In genomic region chr1:97662324-97662723, GRCm38 (mm10) we compare ENCODE assay signal across 8 mouse cellular contexts. TPM values are rescaled to one million over a fixed set of nuclear protein-coding genes. Genes with fewer than 3 reads are reported as not detected.
DNase-seq lines count a peak whose midpoint lies in the region; ATAC-seq and TF ChIP-seq lines count a peak whose summit lies in the region.

No protein-coding gene starts in this region.

- no peak for TF ChIP-seq POLR2A in olfactory bulb, adult 2 months (IDR thresholded peaks at IDR 0.05; ENCODE audit: insufficient read depth, low read depth, low read length)

- H3K4me1 ChIP-seq in erythroblast, embryonic 14.5 days (ENCODE audit: control insufficient read depth) = peaks cover 27% of the 10 kb centered on the region
- no peaks in the 10 kb centered on the region for H3K4me1 ChIP-seq in ES-E14 (ENCODE audit: control insufficient read depth in 2 of 2, insufficient read depth in 2 of 2, low read length in 2 of 2, poor library complexity in 1 of 2)
- peaks cover 10% of the 10 kb centered on the region for H3K4me1 ChIP-seq in heart, embryonic 12.5 days (replicated peaks)
- peaks cover 16% of the 10 kb centered on the region for H3K4me1 ChIP-seq in liver, embryonic 16.5 days (ENCODE audit: control insufficient read depth, low read depth, low read length)
- H3K4me1 ChIP-seq in olfactory bulb, adult 2 months (ENCODE audit: control insufficient read depth, insufficient read depth, low read length) = peaks cover 2% of the 10 kb centered on the region; the same call in 1 of the 2 replicates

- WGBS in heart, embryonic 12.5 days = 18% methylated on average over 7 of the region's 7 CpGs
- 17% methylated on average over 7 of the region's 7 CpGs for WGBS in liver, embryonic 16.5 days (ENCODE audit: insufficient replicate concordance)
- 15% methylated on average over 7 of the region's 7 CpGs for WGBS in olfactory bulb, adult 2 months

- peaks cover 28% of the 10 kb centered on the region for H3K36me3 ChIP-seq in erythroblast, embryonic 14.5 days (ENCODE audit: control insufficient read depth)
- no peaks in the 10 kb centered on the region for H3K36me3 ChIP-seq in ES-E14 (ENCODE audit: control insufficient read depth, insufficient read depth, low read length, poor library complexity, severe bottlenecking)
- no peaks in the 10 kb centered on the region for H3K36me3 ChIP-seq in heart, embryonic 12.5 days
- no peaks in the 10 kb centered on the region for H3K36me3 ChIP-seq in liver, embryonic 16.5 days (ENCODE audit: control insufficient read depth, insufficient read depth)

- H3K4me2 ChIP-seq in heart, embryonic 12.5 days = peak overlapping the region; percentile 96
- H3K4me2 ChIP-seq in liver, embryonic 16.5 days (ENCODE audit: low read depth, low read length) = peak overlapping the region; percentile 90

- no peak for DNase-seq in ES-E14 (ENCODE audit: low read depth, low spot score)
- no peak for DNase-seq in spleen, postnatal 4 days (ENCODE audit: low spot score in 2 of 2)
- DNase-seq in urinary bladder, postnatal 14 days (ENCODE audit: low spot score) = no peak

- H3K27me3 ChIP-seq in erythroblast, embryonic 14.5 days (ENCODE audit: control insufficient read depth) = peaks cover 23% of the 10 kb centered on the region
- H3K27me3 ChIP-seq in heart, embryonic 12.5 days (replicated peaks) = no peaks in the 10 kb centered on the region
- H3K27me3 ChIP-seq in liver, embryonic 16.5 days (ENCODE audit: control insufficient read depth, insufficient read depth, low read depth, low read length) = no peaks in the 10 kb centered on the region

- no peak for TF ChIP-seq CTCF in olfactory bulb, adult 2 months (IDR thresholded peaks at IDR 0.05; ENCODE audit: insufficient read depth, low read depth, low read length)

- no peaks in the 10 kb centered on the region for H3K9me3 ChIP-seq in erythroblast, embryonic 14.5 days (ENCODE audit: control insufficient read depth, low read length)
- H3K9me3 ChIP-seq in ES-E14 (ENCODE audit: control insufficient read depth, insufficient read depth, low read depth, low read length) = no peaks in the 10 kb centered on the region
- H3K9me3 ChIP-seq in heart, embryonic 12.5 days (replicated peaks) = no peaks in the 10 kb centered on the region
- H3K9me3 ChIP-seq in liver, embryonic 16.5 days (replicated peaks; ENCODE audit: control insufficient read depth, low read length) = no peaks in the 10 kb centered on the region

- ATAC-seq in erythroblast, adult 5-6 weeks (replicated peaks; ENCODE audit: low FRiP score, poor library complexity, severe bottlenecking) = no peak
- no peak for ATAC-seq in heart, embryonic 12.5 days (ENCODE audit: insufficient number of reproducible peaks, low FRiP score)
- ATAC-seq in liver, embryonic 16.5 days (ENCODE audit: low read depth) = no peak

- H3K4me3 ChIP-seq in erythroblast, embryonic 14.5 days (replicated peaks) = peak overlapping the region; percentile 97
- H3K4me3 ChIP-seq in ES-E14 (ENCODE audit: insufficient read depth in 1 of 2, low read depth in 1 of 2, low read length in 2 of 2, poor library complexity in 1 of 2, severe bottlenecking in 1 of 2) = peak overlapping the region; percentile 82 to 99
- peak overlapping the region; percentile 91 for H3K4me3 ChIP-seq in heart, embryonic 12.5 days
- H3K4me3 ChIP-seq in liver, embryonic 16.5 days (ENCODE audit: low read depth, low read length) = peak overlapping the region; percentile 93
- peak overlapping the region; percentile 94 for H3K4me3 ChIP-seq in olfactory bulb, adult 2 months (ENCODE audit: insufficient read depth, low read depth, low read length)

- no peak overlapping the region for H3K27ac ChIP-seq in ES-E14 (ENCODE audit: insufficient read depth, low read depth, low read length, poor library complexity, severe bottlenecking)
- peak overlapping the region; percentile 79; the same call in 1 of the 2 replicates for H3K27ac ChIP-seq in heart, embryonic 12.5 days (ENCODE audit: poor library complexity, severe bottlenecking)
- H3K27ac ChIP-seq in liver, embryonic 16.5 days (ENCODE audit: low read length) = peak overlapping the region; percentile 97
- peak overlapping the region; percentile 80 for H3K27ac ChIP-seq in olfactory bulb, adult 2 months (ENCODE audit: insufficient read depth, low read depth, low read length)

- in situ Hi-C loops in ES-E14 (cut with MboI; ENCODE audit: low sequenced_read_pairs in 2 of 2, unreplicated experiment in 2 of 2) = no loop called here

- peak overlapping the region; percentile 83 for H3K9ac ChIP-seq in ES-E14 (ENCODE audit: insufficient read depth, low read depth, low read length, poor library complexity, severe bottlenecking)
- peak overlapping the region; percentile 81 for H3K9ac ChIP-seq in heart, embryonic 12.5 days
- peak overlapping the region; percentile 93 for H3K9ac ChIP-seq in liver, embryonic 16.5 days (ENCODE audit: low read depth, low read length)

TF ChIP-seq in ES-E14, 5 proteins besides CTCF, POLR2A, EP300 and RAD21:
- no peak for TF ChIP-seq CHD2 (IDR thresholded peaks at IDR 0.05; ENCODE audit: low read depth, low read length)
- TF ChIP-seq MAFK (IDR thresholded peaks at IDR 0.05; ENCODE audit: insufficient read depth, low read depth, low read length) = no peak
- TF ChIP-seq ZC3H11A (IDR thresholded peaks at IDR 0.05; ENCODE audit: borderline replicate concordance, low read depth, low read length) = no peak
- no peak for TF ChIP-seq HCFC1 (IDR thresholded peaks at IDR 0.05; ENCODE audit: borderline replicate concordance, insufficient read depth, low read length)
- TF ChIP-seq ZNF384 (IDR thresholded peaks at IDR 0.05; ENCODE audit: low read depth, low read length) = no peak

RNA-seq across cellular contexts. Expression of gene D1Ertd622e, which starts 0.5 kb away (rescaled TPM):
- polyA plus RNA-seq in erythroblast, embryonic 14.5 days (2012) = 3.7 and 6.8 TPM in 2 replicates
- total RNA-seq in erythroblast, adult 5-6 weeks (2015; ENCODE audit: low replicate concordance) = 59.6 and 64.9 TPM in 2 replicates
- total RNA-seq in erythroblast, adult 5-6 weeks (2017; ENCODE audit: low replicate concordance) = 55.3 and 93.8 TPM in 2 replicates
- total RNA-seq in ES-E14 (2012; rRNA removed) = 2.2 and 2.7 TPM in 2 replicates
- polyA plus RNA-seq in heart, embryonic 12.5 days (2016; fragmentation: Nextera tagmentation; extraction: Ambion mirVana) = 9.3 and 11.4 TPM in 2 replicates
- 43.7 and 51.3 TPM in 2 replicates for polyA plus RNA-seq in liver, embryonic 16.5 days (2015; fragmentation: Nextera tagmentation; extraction: Ambion mirVana)
- polyA plus RNA-seq in olfactory bulb, adult 2 months (2012; ENCODE audit: insufficient read depth, insufficient read length, low replicate concordance, missing spikeins) = not detected in 2 replicates
